ENCODE assay signal across 8 mouse cellular contexts in the genomic region with DNA sequence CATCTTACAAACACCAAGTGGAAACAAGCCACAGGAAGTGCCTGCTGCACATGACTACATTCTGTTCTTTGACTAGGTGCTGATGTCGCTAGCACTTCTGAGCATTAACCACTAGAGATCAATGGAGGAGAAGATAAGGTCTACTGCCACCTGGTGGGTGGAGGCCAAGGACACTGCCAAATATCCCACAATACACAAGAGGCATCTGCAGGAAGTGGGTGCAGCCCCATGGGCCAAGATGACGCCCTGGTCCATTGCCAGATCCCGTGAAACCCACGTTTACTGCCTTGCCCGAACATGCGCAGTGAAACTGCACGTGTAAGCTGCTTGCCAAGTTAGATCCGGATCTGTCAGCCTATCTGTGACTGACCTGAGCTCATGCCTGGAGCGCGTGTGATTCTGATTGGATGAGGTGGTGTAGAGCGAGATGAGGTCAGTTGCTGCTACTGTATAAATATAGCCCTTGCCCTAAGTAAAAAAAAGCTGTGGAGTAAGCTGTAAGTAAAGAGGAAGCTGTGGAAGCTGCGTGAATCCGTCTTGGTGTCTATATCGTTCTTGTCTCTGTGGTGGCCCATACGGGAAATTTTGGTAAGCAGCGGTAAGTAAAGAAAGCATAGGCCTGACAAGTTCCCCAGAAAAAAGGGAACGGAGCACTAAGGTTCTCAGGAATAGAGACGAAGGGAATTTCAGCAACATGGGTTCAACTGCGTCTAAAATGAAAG.
DNase-seq lines count a peak whose midpoint lies in the region; ATAC-seq lines count a peak whose summit lies in the region.

No protein-coding gene starts in this region.

- H3K9ac ChIP-seq in liver, embryonic 16.5 days (ENCODE audit: low read depth, low read length) = no peak overlapping the region

- no peak overlapping the region for H3K4me3 ChIP-seq in liver, embryonic 16.5 days (ENCODE audit: low read depth, low read length)

- WGBS in liver, embryonic 16.5 days (ENCODE audit: insufficient replicate concordance) = 81% methylated on average over 19 of the region's 19 CpGs

- peak; percentile 21; the same call in 1 of the 2 replicates for ATAC-seq in liver, embryonic 16.5 days (ENCODE audit: low read depth)
- ATAC-seq in megakaryocyte progenitor cell, adult 5-6 weeks (replicated peaks; ENCODE audit: poor library complexity) = peak; percentile 57

- no peaks in the 10 kb centered on the region for H3K27me3 ChIP-seq in liver, embryonic 16.5 days (ENCODE audit: control insufficient read depth, insufficient read depth, low read depth, low read length)

- H3K36me3 ChIP-seq in liver, embryonic 16.5 days (ENCODE audit: control insufficient read depth, insufficient read depth) = peaks cover 16% of the 10 kb centered on the region

- H3K27ac ChIP-seq in liver, embryonic 16.5 days (ENCODE audit: low read length) = no peak overlapping the region

- no peak overlapping the region for H3K4me2 ChIP-seq in liver, embryonic 16.5 days (ENCODE audit: low read depth, low read length)

- DNase-seq in adrenal gland, postnatal 14 days = peak; percentile 27
- no peak for DNase-seq in adrenal gland, adult 18-20 months (ENCODE audit: low spot score in 2 of 2)
- DNase-seq in liver (no peak), ZHBTc4 (ENCODE audit: low read depth, low spot score) (peak; percentile 58)
- DNase-seq in spleen, postnatal 14 days (ENCODE audit: low spot score in 2 of 2) = no peak
- DNase-seq in urinary bladder, adult 18-20 months (ENCODE audit: low spot score in 2 of 2) = no peak

- peaks cover 2% of the 10 kb centered on the region; the same call in 1 of the 2 replicates for H3K9me3 ChIP-seq in liver, embryonic 16.5 days (replicated peaks; ENCODE audit: control insufficient read depth, low read length)

- no peaks in the 10 kb centered on the region for H3K4me1 ChIP-seq in liver, embryonic 16.5 days (ENCODE audit: control insufficient read depth, low read depth, low read length)

Comparison
In these comparisons a context has a peak if more than half of its experiments do, and no peak if none do; other contexts are left out.
1. DNase-seq: peak in adrenal gland, postnatal 14 days (single experiment) and ZHBTc4 (single experiment); none in adrenal gland, adult 18-20 months (0 of 2), liver (single experiment), spleen, postnatal 14 days (0 of 2) and urinary bladder, adult 18-20 months (0 of 2).